Mouse (Mus musculus) lung, postnatal 36 days (tissue): Measurements from ENCODE around the gene Hsdl1.
A peak's percentile ranks its signal among the peaks of the same experiment; 100 is the strongest.

Experiments
- DNase-seq: peaks from one replicate; pipeline ENCODE4 v3.0.0; 2022; ENCODE audit warnings: mixed read lengths

The Hsdl1 gene

GRCm38 (mm10) chr8:119528762-119529161 lies 46.2 kb downstream of the Hsdl1 start:
- no peak for DNase-seq

GRCm38 (mm10) chr8:119520102-119520501 lies 54.9 kb downstream of the Hsdl1 start:
- no peak for DNase-seq

GRCm38 (mm10) chr8:119516674-119517073 lies 58.3 kb downstream of the Hsdl1 start:
- DNase-seq: no peak

- peak; percentile 51 for DNase-seq
Measured at GRCm38 (mm10) chr8:119515767-119516166, 59.2 kb downstream of the Hsdl1 start.

GRCm38 (mm10) chr8:119514940-119515339 lies 60.0 kb downstream of the Hsdl1 start:
- DNase-seq: no peak

- DNase-seq: peak; percentile 20
Measured at GRCm38 (mm10) chr8:119513405-119513804, 61.6 kb downstream of the Hsdl1 start.
